Mouse (Mus musculus) C2C12 (cell line): ENCODE data around the gene Mre11a. TPM values are rescaled to one million over a fixed set of nuclear protein-coding genes. Genes with fewer than 3 reads are reported as not detected.
A peak's percentile ranks its signal among the peaks of the same experiment; 100 is the strongest.

Source experiments
- H3K27me3 ChIP-seq: one replicate; pipeline ENCODE4 v1.6.1; 2011; ENCODE audit not compliant: control insufficient read depth, insufficient read depth, insufficient read length
- H3K36me3 ChIP-seq: one replicate; pipeline ENCODE4 v1.6.1; 2011; ENCODE audit not compliant: control insufficient read depth, insufficient read depth
- H3K4me3 ChIP-seq: one replicate; pipeline ENCODE4 v1.5.1; 2011; ENCODE audit warnings: mild to moderate bottlenecking, control low read depth; ENCODE audit not compliant: poor library complexity, insufficient read depth, severe bottlenecking
- H3K79me2 ChIP-seq: one replicate; pipeline ENCODE4 v1.6.1; 2011; ENCODE audit not compliant: control insufficient read depth, insufficient read depth
- H3K79me3 ChIP-seq: one replicate; pipeline ENCODE4 v1.6.1; 2011; ENCODE audit warnings: low read depth, control low read depth
- H3ac ChIP-seq: one replicate; pipeline ENCODE3; 2011; ENCODE audit warnings: low read depth; ENCODE audit not compliant: control insufficient read depth, insufficient read length
- CEBPB ChIP-seq: IDR thresholded peaks from one replicate; pipeline ENCODE4 v1.6.1; 2011; ENCODE audit warnings: low read depth, mild to moderate bottlenecking, control low read depth, moderate library complexity
- CTCF ChIP-seq: IDR thresholded peaks from one replicate; pipeline ENCODE4 v1.5.1; 2011; ENCODE audit not compliant: control insufficient read depth, insufficient read depth, insufficient read length
- FOSL1 ChIP-seq: IDR thresholded peaks from one replicate; pipeline ENCODE4 v1.8.0; 2011; ENCODE audit warnings: mild to moderate bottlenecking, low read length; ENCODE audit not compliant: poor library complexity, insufficient read depth, severe bottlenecking
- MAX ChIP-seq: IDR thresholded peaks from one replicate; pipeline ENCODE4 v1.6.1; 2011; ENCODE audit warnings: mild to moderate bottlenecking, control low read depth
- MYOD1 ChIP-seq: IDR thresholded peaks from one replicate; pipeline ENCODE4 v1.6.1; 2011; ENCODE audit warnings: low read depth; ENCODE audit not compliant: control insufficient read depth, insufficient read length
- MYOG ChIP-seq: IDR thresholded peaks from one replicate; pipeline ENCODE4 v1.6.1; 2011; ENCODE audit not compliant: control insufficient read depth, insufficient read length; ENCODE audit errors: extremely low read depth
- USF1 ChIP-seq: IDR thresholded peaks from one replicate; pipeline ENCODE4 v1.6.1; 2011; ENCODE audit warnings: low read depth, mild to moderate bottlenecking, control low read depth, moderate library complexity
- polyA plus RNA-seq: library from polyadenylated mRNA; unstranded; fragments of >200 nt; fragmentation: generic; extraction: Trizol; gene quantifications from one replicate; pipeline ENCODE4 v1.2.1, GENCODE M21; 2012; ENCODE audit warnings: missing spikeins

Gene Mre11a
- polyA plus RNA-seq, 1 experiment: 16.2 TPM

GRCm38 (mm10) chr9:14843901-14844300 lies 59.4 kb downstream of the Mre11a start:
- TF ChIP-seq MYOD1 (no peak), USF1 (no peak), CEBPB (no peak), FOSL1 (no peak), MYOG (no peak), CTCF (no peak)
- H3K79me2 ChIP-seq: no peaks in the 10 kb centered on the region
- H3K36me3 ChIP-seq: no peaks in the 10 kb centered on the region
- H3K27me3 ChIP-seq: no peaks in the 10 kb centered on the region
- H3K4me3 ChIP-seq: no peak overlapping the region
- H3ac ChIP-seq: no peak overlapping the region
- no peaks in the 10 kb centered on the region for H3K79me3 ChIP-seq

DNA sequence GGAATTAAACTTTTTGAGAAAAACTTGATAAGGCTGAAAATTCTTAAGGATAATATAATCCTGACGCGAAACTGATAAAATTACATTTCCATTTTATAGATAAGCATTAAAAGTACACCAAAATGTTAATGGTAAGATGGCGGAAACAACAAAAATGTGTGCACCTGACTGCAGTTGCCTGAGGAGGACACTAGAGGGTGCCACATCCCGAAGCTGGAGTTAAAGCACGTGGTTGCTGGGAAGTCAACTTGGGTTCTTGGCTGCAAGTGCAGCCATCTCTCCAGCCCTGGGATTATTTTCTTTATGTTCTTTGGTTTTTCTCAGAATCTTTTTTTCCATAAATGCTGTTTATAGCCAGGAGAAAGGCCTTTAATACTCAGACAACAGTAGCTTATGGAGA lies 62.0 kb downstream of the Mre11a start:
- TF ChIP-seq MYOD1: no peak
- peak; percentile 29 for TF ChIP-seq MAX
- peak; percentile 12 for TF ChIP-seq CTCF
- no peaks in the 10 kb centered on the region for H3K79me3 ChIP-seq
- no peak overlapping the region for H3K4me3 ChIP-seq
- H3K36me3 ChIP-seq: no peaks in the 10 kb centered on the region
- H3ac ChIP-seq: no peak overlapping the region
- no peaks in the 10 kb centered on the region for H3K79me2 ChIP-seq
- no peaks in the 10 kb centered on the region for H3K27me3 ChIP-seq

DNA sequence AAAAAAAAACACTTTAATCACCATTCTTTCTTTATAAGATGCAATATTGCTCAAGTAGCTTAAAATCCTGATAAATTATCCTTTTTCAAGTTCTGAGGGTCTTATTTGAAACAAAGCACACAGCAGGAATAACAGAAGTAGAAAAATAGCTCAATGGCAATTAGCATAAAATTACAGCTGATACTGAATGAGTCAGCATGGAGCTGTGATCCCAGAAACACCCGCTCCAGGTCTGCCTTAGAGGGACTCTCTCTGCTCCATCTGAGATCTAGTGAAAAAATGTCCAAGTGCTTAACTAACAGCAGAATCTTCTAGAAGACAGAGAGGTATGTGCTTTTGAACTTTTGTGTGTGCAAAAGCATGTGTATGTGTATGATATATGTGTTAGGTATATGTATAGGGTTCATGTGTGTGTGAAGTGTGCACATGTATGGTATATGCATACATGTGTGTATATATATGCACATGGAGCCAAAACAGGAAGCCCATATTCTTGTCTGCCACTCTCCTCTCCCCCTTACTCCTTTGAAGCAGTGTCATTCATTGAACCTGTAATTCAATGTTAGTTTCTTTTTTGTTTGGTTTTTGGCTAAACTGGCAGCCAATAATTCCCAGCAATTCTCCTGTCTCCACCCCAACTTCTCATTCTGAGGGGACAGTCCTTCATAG lies 63.9 kb downstream of the Mre11a start:
- H3K79me2 ChIP-seq: no peaks in the 10 kb centered on the region
- no peaks in the 10 kb centered on the region for H3K79me3 ChIP-seq
- H3K36me3 ChIP-seq: no peaks in the 10 kb centered on the region
- H3ac ChIP-seq: no peak overlapping the region
- no peak overlapping the region for H3K4me3 ChIP-seq
- H3K27me3 ChIP-seq: no peaks in the 10 kb centered on the region
- no peak for TF ChIP-seq MAX
- TF ChIP-seq MYOG: no peak
- TF ChIP-seq MYOD1: no peak
- no peak for TF ChIP-seq CTCF
- no peak for TF ChIP-seq FOSL1
- TF ChIP-seq CEBPB: no peak
- no peak for TF ChIP-seq USF1

GRCm38 (mm10) chr9:14854585-14854984 lies 70.1 kb downstream of the Mre11a start:
- H3K79me2 ChIP-seq: no peaks in the 10 kb centered on the region
- TF ChIP-seq CTCF: no peak
- no peak for TF ChIP-seq USF1
- TF ChIP-seq FOSL1: no peak
- TF ChIP-seq MYOG: no peak
- no peak for TF ChIP-seq CEBPB
- TF ChIP-seq MAX: no peak
- no peak for TF ChIP-seq MYOD1
- no peaks in the 10 kb centered on the region for H3K36me3 ChIP-seq
- peaks cover 16% of the 10 kb centered on the region for H3K27me3 ChIP-seq
- H3ac ChIP-seq: no peak overlapping the region
- H3K79me3 ChIP-seq: no peaks in the 10 kb centered on the region
- no peak overlapping the region for H3K4me3 ChIP-seq

- Histone ChIP-seq H3K4me3 (no peak overlapping the region), H3K79me2 (no peaks in the 10 kb centered on the region), H3K36me3 (no peaks in the 10 kb centered on the region), H3K79me3 (no peaks in the 10 kb centered on the region), H3K27me3 (peaks cover 39% of the 10 kb centered on the region), H3ac (no peak overlapping the region)
- no peak for TF ChIP-seq CEBPB
- no peak for TF ChIP-seq CTCF
- no peak for TF ChIP-seq USF1
- no peak for TF ChIP-seq MAX
- no peak for TF ChIP-seq MYOD1
- no peak for TF ChIP-seq MYOG
- TF ChIP-seq FOSL1: no peak
These were observed 72.6 kb downstream of the Mre11a start for GRCm38 (mm10) chr9:14856922-14857654.
